Mouse (Mus musculus): ENCODE data around the gene Adam1a. TPM values are rescaled to one million over a fixed set of nuclear protein-coding genes. Genes with fewer than 3 reads are reported as not detected.
"Not testable (repeated sequence)": the region's sequence is repeated elsewhere in the genome, so short reads cannot be mapped to it uniquely, and the experiment has no call there.

Gene Adam1a
- polyA plus RNA-seq, 1 experiment, result 2.3 TPM

DNA sequence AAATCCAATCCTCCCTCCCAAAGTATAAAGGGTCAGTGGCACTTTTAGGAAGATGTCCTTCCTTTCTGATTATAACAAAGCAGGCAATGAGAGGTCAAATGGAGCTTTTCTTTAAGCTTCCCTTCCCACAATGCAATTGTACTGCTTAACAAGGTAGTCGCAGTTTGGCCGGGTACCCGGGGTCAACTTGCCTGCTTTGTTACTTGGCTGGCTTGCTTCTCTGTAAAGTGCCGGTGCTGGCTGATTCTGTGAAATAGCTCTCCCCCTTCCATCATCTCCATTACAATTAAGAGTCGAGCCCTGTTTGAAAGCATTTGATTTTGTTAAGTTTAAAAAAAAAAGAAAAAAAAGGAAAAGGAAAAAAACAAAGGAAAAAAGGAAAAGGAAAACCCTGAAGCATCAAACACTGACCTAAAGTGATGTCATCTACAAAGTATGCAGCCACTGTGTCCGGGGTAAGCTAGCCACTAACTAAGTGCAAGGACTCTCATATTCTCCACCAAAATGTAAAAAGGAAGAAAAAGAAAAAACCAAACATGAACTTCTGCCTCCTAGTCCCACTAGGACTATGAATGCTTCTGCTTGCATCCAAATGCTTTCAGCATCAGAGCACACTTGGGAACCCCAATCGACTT, 8.2 kb downstream of the Adam1a start:
- peaks cover 4% of the 10 kb centered on the region for H3K4me1 ChIP-seq (ENCODE audit: control insufficient read depth, insufficient read depth, low read length)
- no peaks in the 10 kb centered on the region for H3K27me3 ChIP-seq (ENCODE audit: control insufficient read depth, insufficient read depth, low read length, poor library complexity, severe bottlenecking)
- peak overlapping the region; percentile 1; the same call in 1 of the 2 replicates for H3K9ac ChIP-seq (ENCODE audit: low read depth, poor library complexity, severe bottlenecking)
- TF ChIP-seq EP300 (IDR thresholded peaks at IDR 0.05; ENCODE audit: insufficient read depth, low read depth, low read length) (0 out of 2 replicates have a peak, but pooled peaks have one; percentile 40), CTCF (IDR thresholded peaks at IDR 0.05; ENCODE audit: low read depth, low read length) (no peak)
- H3K9me3 ChIP-seq (replicated peaks; ENCODE audit: control insufficient read depth, insufficient read depth, low read length, poor library complexity, severe bottlenecking), result no peaks in the 10 kb centered on the region
- H3K36me3 ChIP-seq (ENCODE audit: control insufficient read depth, insufficient read depth, low read length, poor library complexity, severe bottlenecking), result peaks cover 16% of the 10 kb centered on the region
- no peak overlapping the region for H3K4me3 ChIP-seq (ENCODE audit: low read depth, low read length)
- peak overlapping the region; percentile 86 for H3K27ac ChIP-seq (ENCODE audit: insufficient read depth, low read length)

DNA sequence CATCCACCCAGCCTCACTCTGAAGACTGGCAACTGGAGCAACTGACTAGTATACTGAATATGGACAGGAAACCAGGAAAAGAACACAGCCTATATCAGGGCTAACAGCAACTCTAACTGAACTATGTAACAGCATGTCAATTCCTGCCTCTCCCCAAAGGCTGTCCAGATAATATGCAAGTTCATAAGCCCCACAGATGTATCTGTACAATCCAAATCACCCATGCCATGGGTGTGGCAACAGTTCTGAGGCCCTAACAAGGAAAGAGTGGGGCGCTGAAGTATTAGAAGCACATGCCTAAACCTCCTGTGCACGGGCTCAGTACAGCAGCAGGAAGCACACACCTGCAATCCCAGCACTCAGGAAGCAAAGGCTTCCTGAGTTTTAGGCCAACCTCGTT, 10.2 kb downstream of the Adam1a start:
- H3K36me3 ChIP-seq (ENCODE audit: control insufficient read depth, insufficient read depth, low read length, poor library complexity, severe bottlenecking), result peaks cover 28% of the 10 kb centered on the region

DNA sequence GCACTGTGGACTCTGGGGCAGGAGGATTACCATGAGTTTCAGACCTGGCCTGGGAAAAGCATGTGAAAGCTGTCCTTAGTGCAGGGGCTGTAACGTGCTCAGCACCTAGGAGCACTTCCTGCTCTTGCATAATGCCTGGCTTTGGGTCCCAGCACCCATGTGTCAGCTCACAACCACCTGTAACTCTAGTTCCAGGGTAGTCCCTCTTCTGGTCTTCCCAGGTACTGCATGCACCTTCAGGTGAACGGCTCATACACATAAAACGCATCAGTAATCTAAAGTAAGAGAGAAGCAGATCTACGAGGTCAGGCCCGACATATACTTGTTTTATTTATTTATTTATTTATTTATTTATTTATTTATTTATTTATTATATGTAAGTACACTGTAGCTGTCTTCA, 10.8 kb downstream of the Adam1a start:
- peak; percentile 42 for TF ChIP-seq CTCF (IDR thresholded peaks at IDR 0.05; ENCODE audit: low read depth, low read length)
- no peak for TF ChIP-seq EP300 (IDR thresholded peaks at IDR 0.05; ENCODE audit: insufficient read depth, low read depth, low read length)
- Histone ChIP-seq H3K4me1 (ENCODE audit: control insufficient read depth, insufficient read depth, low read length) (peaks cover 4% of the 10 kb centered on the region), H3K36me3 (ENCODE audit: control insufficient read depth, insufficient read depth, low read length, poor library complexity, severe bottlenecking) (peaks cover 33% of the 10 kb centered on the region), H3K27me3 (ENCODE audit: control insufficient read depth, insufficient read depth, low read length, poor library complexity, severe bottlenecking) (no peaks in the 10 kb centered on the region), H3K4me3 (ENCODE audit: low read depth, low read length) (no peak overlapping the region), H3K9ac (ENCODE audit: low read depth, poor library complexity, severe bottlenecking) (no peak overlapping the region), H3K27ac (ENCODE audit: insufficient read depth, low read length) (no peak overlapping the region), H3K9me3 (replicated peaks; ENCODE audit: control insufficient read depth, insufficient read depth, low read length, poor library complexity, severe bottlenecking) (no peaks in the 10 kb centered on the region)

More for the DNA sequence above, 10.2 kb downstream of the Adam1a start:
- no peaks in the 10 kb centered on the region for H3K27me3 ChIP-seq (ENCODE audit: control insufficient read depth, insufficient read depth, low read length, poor library complexity, severe bottlenecking)
- no peak overlapping the region for H3K4me3 ChIP-seq (ENCODE audit: low read depth, low read length)
- no peaks in the 10 kb centered on the region for H3K9me3 ChIP-seq (replicated peaks; ENCODE audit: control insufficient read depth, insufficient read depth, low read length, poor library complexity, severe bottlenecking)
- no peak for TF ChIP-seq EP300 (IDR thresholded peaks at IDR 0.05; ENCODE audit: insufficient read depth, low read depth, low read length)
- no peak for TF ChIP-seq POLR2A (IDR thresholded peaks at IDR 0.05; ENCODE audit: insufficient read depth, low read length)
- TF ChIP-seq CTCF (IDR thresholded peaks at IDR 0.05; ENCODE audit: low read depth, low read length), result no peak
- no peak overlapping the region for H3K9ac ChIP-seq (ENCODE audit: low read depth, poor library complexity, severe bottlenecking)
- peaks cover 4% of the 10 kb centered on the region for H3K4me1 ChIP-seq (ENCODE audit: control insufficient read depth, insufficient read depth, low read length)
- H3K27ac ChIP-seq (ENCODE audit: insufficient read depth, low read length), result no peak overlapping the region

DNA sequence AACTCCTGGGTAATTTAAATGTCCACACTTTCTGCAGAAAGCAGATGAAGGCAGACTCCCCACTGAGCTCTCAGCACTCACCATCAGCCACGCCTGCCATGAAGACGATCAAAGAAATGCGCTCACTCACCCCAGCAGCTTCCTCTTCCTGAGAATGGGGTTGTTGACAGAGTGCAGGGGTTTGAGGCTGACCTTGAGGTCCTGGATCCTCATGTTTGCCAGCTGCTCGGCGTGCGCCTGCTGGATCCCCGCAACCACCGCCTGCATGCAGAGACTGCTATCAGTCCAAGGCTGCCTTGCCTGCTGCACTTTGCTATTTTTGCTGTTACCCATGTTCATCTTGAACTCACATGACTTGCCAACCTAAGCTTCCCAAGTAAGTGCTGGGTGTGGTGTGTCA, 18.3 kb downstream of the Adam1a start:
- TF ChIP-seq CTCF (IDR thresholded peaks at IDR 0.05; ENCODE audit: low read depth, low read length), result no peak
- no peak for TF ChIP-seq EP300 (IDR thresholded peaks at IDR 0.05; ENCODE audit: insufficient read depth, low read depth, low read length)
- TF ChIP-seq POLR2A (IDR thresholded peaks at IDR 0.05; ENCODE audit: insufficient read depth, low read length), result no peak
- Histone ChIP-seq H3K36me3 (ENCODE audit: control insufficient read depth, insufficient read depth, low read length, poor library complexity, severe bottlenecking) (peaks cover 53% of the 10 kb centered on the region), H3K27ac (ENCODE audit: insufficient read depth, low read length) (no peak overlapping the region), H3K4me3 (ENCODE audit: low read depth, low read length) (no peak overlapping the region), H3K27me3 (ENCODE audit: control insufficient read depth, insufficient read depth, low read length, poor library complexity, severe bottlenecking) (no peaks in the 10 kb centered on the region), H3K9me3 (replicated peaks; ENCODE audit: control insufficient read depth, insufficient read depth, low read length, poor library complexity, severe bottlenecking) (no peaks in the 10 kb centered on the region), H3K4me1 (ENCODE audit: control insufficient read depth, insufficient read depth, low read length) (no peaks in the 10 kb centered on the region), H3K9ac (ENCODE audit: low read depth, poor library complexity, severe bottlenecking) (no peak overlapping the region)

DNA sequence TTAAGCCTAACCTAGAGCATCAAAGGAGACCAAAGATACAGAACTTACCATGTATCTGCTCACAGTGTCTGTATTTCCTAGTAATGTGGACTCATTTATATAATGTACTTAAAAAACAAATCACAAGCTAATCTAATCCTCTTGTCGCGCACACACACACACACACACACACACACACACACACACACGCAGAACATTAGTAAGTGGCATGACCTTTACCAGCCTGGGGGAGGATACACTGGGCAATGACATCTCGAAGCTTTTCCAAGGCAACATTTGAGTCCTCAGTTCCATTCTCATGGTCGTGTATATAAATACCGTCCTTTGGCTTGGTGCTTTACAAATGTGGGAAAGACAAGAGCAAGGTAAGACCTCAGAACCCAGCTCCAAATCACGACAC, 18.8 kb downstream of the Adam1a start:
- Histone ChIP-seq H3K4me1 (ENCODE audit: control insufficient read depth, insufficient read depth, low read length) (no peaks in the 10 kb centered on the region), H3K9ac (ENCODE audit: low read depth, poor library complexity, severe bottlenecking) (no peak overlapping the region), H3K4me3 (ENCODE audit: low read depth, low read length) (no peak overlapping the region), H3K36me3 (ENCODE audit: control insufficient read depth, insufficient read depth, low read length, poor library complexity, severe bottlenecking) (peaks cover 52% of the 10 kb centered on the region), H3K27me3 (ENCODE audit: control insufficient read depth, insufficient read depth, low read length, poor library complexity, severe bottlenecking) (no peaks in the 10 kb centered on the region), H3K27ac (ENCODE audit: insufficient read depth, low read length) (no peak overlapping the region), H3K9me3 (replicated peaks; ENCODE audit: control insufficient read depth, insufficient read depth, low read length, poor library complexity, severe bottlenecking) (no peaks in the 10 kb centered on the region)
- TF ChIP-seq CTCF (IDR thresholded peaks at IDR 0.05; ENCODE audit: low read depth, low read length) (no peak), EP300 (IDR thresholded peaks at IDR 0.05; ENCODE audit: insufficient read depth, low read depth, low read length) (no peak), POLR2A (IDR thresholded peaks at IDR 0.05; ENCODE audit: insufficient read depth, low read length) (no peak)

DNA sequence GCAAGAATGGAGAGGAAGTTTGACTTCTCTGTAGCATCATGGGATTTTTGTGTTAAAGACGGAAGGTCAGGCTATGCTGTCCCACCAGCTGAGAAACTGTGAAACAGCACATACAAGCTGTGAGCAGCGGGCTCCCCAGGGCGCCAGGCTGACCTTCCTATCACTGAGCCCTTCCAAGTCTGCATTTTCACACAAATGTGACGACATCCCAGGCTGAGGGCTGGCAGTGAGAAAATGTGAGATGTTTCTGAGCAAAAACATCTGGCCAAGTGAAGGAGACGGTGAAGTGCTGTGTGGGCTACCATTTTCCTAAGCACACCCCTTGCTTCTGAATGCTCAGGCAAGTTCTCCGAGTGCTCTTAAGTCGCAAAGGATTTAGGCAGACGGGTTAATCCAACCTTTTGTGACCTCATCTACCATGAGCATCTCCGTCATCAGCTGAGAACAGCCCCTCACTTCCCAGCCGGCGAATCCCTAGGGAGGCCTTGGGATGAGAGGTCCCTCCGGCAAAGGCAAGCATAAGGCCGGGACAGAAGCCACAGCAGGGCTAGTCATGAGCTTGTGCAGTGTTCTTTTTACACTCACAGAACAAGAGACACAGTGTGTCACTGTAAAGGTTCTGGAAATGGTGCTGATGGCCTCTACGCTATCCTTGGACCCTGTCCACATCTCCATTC, 19.4 kb downstream of the Adam1a start:
- no peak overlapping the region for H3K27ac ChIP-seq (ENCODE audit: insufficient read depth, low read length)
- H3K9me3 ChIP-seq (replicated peaks; ENCODE audit: control insufficient read depth, insufficient read depth, low read length, poor library complexity, severe bottlenecking), result no peaks in the 10 kb centered on the region
- no peak for TF ChIP-seq EP300 (IDR thresholded peaks at IDR 0.05; ENCODE audit: insufficient read depth, low read depth, low read length)
- TF ChIP-seq CTCF (IDR thresholded peaks at IDR 0.05; ENCODE audit: low read depth, low read length), result no peak
- TF ChIP-seq POLR2A (IDR thresholded peaks at IDR 0.05; ENCODE audit: insufficient read depth, low read length), result no peak
- H3K9ac ChIP-seq (ENCODE audit: low read depth, poor library complexity, severe bottlenecking), result no peak overlapping the region
- H3K27me3 ChIP-seq (ENCODE audit: control insufficient read depth, insufficient read depth, low read length, poor library complexity, severe bottlenecking), result no peaks in the 10 kb centered on the region
- H3K4me3 ChIP-seq (ENCODE audit: low read depth, low read length), result no peak overlapping the region
- peaks cover 46% of the 10 kb centered on the region for H3K36me3 ChIP-seq (ENCODE audit: control insufficient read depth, insufficient read depth, low read length, poor library complexity, severe bottlenecking)
- H3K4me1 ChIP-seq (ENCODE audit: control insufficient read depth, insufficient read depth, low read length), result no peaks in the 10 kb centered on the region

DNA sequence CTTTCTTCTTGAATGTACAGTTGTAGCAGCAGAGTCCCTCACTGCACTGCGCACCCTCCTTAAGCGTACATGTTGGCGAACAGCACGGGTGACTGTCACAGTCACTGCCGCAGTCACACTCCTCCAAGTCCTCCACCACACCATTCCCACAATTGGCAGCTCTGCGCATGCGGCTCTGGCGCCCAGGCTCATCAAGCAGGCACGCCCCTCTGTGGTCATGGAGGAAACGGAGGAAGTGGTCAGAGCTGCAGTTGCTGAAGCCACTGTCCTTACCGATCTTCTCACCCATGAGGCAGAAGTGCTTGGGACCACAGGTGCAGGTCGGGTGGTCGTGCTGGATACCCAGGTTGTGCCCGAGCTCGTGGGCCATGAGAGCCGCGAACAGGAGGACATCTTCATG, 25.5 kb downstream of the Adam1a start:
- not testable (repeated sequence) for H3K4me3 ChIP-seq (ENCODE audit: low read depth, low read length); H3K27me3 ChIP-seq (ENCODE audit: control insufficient read depth, insufficient read depth, low read length, poor library complexity, severe bottlenecking); H3K27ac ChIP-seq (ENCODE audit: insufficient read depth, low read length); H3K9ac ChIP-seq (ENCODE audit: low read depth, poor library complexity, severe bottlenecking); H3K36me3 ChIP-seq (ENCODE audit: control insufficient read depth, insufficient read depth, low read length, poor library complexity, severe bottlenecking); H3K4me1 ChIP-seq (ENCODE audit: control insufficient read depth, insufficient read depth, low read length); H3K9me3 ChIP-seq (replicated peaks; ENCODE audit: control insufficient read depth, insufficient read depth, low read length, poor library complexity, severe bottlenecking)

All from ES-Bruce4 (cell line).